Mouse (Mus musculus) liver, adult (tissue): ENCODE measurements around the gene Ireb2.
A peak's percentile ranks its signal among the peaks of the same experiment; 100 is the strongest.

Experiments used
- GATA4 ChIP-seq: IDR thresholded peaks from 2 replicates; pipeline ENCODE4 v1.6.1; 2014; ENCODE audit warnings: mild to moderate bottlenecking, low read length; ENCODE audit not compliant: insufficient replicate concordance

The Ireb2 gene

DNA sequence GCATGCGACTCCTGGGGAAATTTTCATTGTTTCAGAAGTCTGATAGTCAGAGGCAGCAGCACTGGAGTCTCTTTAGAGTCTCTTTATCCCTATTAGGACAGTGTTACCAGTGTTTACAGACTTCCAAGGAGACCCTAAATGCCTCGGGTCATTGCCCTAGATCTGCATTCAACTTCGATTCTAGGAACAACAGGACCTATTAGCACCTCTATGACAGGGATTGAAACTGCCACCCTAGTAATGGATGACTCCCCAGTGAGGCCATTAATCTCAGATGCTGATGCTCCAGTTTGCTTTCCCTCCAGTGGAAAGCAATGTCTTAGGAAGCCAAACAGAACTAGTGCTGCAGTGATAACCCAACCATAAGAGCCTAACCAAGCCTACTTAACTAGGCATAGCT is 6.1 kb upstream of the Ireb2 start:
- no peak for TF ChIP-seq GATA4

- TF ChIP-seq GATA4: no peak
Measured at GRCm38 (mm10) chr9:54860526-54860925, 3.1 kb upstream of the Ireb2 start.

DNA sequence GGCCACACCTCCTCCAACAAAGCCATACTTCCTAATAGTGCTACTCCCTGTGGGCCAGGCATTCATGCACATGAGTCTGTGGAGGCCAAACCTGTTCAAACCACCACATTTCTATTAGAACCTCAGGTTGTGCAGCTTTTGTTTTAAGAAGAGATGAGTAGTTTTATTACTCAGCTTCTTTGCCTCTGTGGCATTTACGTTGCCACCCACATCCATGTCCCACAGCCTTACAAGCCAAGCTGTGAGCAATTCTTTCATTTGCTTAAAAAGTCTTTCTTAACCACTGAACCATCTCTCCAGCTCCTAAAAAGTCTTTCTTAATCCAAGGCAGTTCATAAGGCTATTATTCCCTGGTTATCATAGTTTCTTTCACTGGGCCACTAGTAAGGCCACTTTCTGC is 15.2 kb downstream of the Ireb2 start:
- no peak for TF ChIP-seq GATA4

GRCm38 (mm10) chr9:54892111-54892510 is 28.5 kb downstream of the Ireb2 start:
- TF ChIP-seq GATA4: no peak

GRCm38 (mm10) chr9:54897097-54897496 is 33.5 kb downstream of the Ireb2 start:
- TF ChIP-seq GATA4: no peak

DNA sequence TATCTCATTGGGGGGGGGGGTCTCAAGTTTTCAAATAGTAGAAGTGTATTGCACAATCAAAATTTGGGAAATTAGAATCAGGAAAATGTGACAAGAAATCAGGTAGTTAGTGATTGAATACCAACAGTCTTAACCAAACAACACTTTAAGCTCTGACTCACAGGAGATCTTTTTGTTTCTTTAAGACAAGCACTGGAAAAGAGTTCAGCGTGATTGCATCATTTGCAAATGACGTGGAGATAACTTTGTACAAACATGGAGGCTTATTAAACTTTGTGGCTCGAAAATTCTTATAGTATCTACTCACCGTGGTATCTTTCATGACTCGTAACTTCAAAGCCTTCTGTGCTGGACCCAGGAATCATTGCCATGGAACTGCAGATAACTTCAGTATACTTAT is 45.9 kb downstream of the Ireb2 start:
- TF ChIP-seq GATA4: no peak

- no peak for TF ChIP-seq GATA4
Measured at GRCm38 (mm10) chr9:54915576-54915975, 52.0 kb downstream of the Ireb2 start.

DNA sequence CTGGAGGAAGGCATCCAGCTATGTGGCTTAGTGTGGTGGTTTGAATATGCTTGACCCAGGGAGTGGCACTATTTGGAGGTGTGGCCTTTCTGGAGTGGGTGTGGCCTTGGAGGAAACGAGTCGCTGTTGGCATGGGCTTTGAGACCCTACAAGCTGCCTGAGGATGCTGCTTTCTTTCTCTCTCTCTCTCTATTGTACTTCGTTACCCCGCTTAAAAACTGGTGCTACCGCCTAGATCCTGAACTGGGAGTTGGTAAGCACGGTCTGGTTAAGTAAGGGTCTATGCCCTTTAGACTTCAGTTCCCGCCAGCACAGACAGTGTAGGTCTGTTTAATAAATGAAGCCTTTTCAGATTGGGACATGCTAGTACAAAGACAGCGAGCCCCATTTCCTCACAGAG is 52.8 kb downstream of the Ireb2 start:
- TF ChIP-seq GATA4: no peak

DNA sequence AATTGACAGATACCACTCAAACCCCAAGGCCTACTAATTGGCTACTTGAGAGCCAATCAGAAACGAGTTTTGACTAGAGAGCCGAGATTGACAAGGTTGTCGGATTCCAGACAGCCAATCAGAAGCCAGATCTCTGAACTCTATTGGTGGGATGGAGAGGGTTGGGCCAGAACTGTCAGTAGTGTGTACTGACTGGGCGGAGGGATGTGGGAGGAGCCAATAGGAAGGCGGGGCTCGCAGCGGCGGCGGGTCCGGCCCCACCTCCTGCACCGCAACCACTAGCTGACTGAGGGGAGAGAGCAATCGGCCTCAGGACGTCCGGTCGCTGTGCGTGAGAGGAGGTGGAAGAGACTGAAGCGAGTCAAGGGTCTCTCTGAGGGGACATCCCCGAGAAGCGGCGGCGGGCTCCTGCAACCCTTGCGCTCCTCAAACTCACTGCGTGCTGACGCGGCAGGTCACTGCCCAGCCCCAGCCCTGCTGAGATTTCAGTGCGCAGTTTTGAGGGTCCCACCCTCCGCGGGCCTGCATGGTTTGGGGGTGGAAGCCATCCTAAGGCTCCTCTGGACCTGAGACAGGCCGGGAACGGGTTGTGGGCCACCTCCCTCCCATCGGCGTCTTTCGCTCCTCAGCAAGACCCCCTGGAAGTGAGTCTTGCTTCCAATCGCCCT is 53.6 kb downstream of the Ireb2 start, which contains the start of gene Hykk:
Gene Hykk, plus strand, starts transcription at position 274 of the 668 bp plus-strand sequence.
- TF ChIP-seq GATA4: peak; percentile 41; the same call in 1 of the 2 replicates

GRCm38 (mm10) chr9:54918191-54918590 is 54.6 kb downstream of the Ireb2 start:
- no peak for TF ChIP-seq GATA4

DNA sequence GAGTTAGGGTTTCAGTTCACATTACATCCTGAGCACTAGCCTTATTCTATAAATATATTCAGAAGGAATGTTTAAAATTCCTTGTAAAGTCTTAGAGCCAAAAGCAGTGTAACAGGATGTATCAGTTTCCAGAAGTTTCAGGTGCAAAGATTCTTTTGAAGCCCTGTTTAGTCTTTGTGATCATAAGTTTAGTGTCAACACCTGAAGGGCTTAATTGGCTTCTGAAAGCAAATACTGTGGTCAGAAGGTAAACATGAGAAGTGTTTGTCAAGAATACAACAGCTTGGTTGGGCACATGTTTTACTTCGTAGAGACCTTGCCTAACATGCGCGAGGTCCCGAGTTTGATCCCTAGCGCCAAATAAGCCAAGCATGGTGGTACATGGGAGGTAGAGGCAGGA is 55.2 kb downstream of the Ireb2 start:
- no peak for TF ChIP-seq GATA4

GRCm38 (mm10) chr9:54919946-54920345 is 56.4 kb downstream of the Ireb2 start:
- no peak for TF ChIP-seq GATA4

DNA sequence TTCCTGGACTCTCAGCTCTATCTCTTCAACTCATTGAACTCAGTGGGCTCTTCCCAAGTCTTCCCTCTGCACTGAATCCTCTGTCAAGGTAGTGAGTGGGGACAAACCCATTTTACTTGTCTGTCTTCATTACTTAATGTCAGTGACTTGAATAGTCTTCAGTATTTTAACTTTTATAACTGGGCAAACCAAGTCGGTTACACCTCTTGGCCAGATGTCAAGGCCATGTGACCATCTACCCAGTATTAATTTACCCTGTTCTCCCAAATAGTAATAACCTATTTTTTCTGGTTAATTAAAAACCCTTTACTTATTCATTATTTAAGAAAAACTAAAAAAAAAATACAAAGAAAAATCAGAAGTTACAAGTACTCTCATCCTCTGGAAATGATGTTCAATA is 67.2 kb downstream of the Ireb2 start:
- TF ChIP-seq GATA4: no peak

- TF ChIP-seq GATA4: no peak
Measured at GRCm38 (mm10) chr9:54931765-54932164, 68.2 kb downstream of the Ireb2 start.

DNA sequence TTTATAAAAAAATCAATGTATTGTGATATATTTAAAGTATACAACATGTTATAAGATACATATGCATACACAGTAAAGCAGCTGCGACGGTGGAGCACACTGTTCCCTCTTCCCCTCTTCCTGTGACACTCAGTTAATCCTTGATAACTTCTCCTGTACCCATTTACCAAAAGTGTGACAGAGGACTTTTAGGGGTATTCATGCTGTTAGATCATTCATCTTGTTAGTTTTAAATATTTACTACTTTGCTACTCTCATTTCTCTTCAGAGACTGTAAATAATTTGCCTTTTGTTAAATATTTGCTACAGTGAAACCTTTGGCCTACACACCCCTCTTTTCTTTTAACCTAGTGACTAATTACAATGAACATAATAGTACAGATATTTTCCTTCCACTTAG is 68.8 kb downstream of the Ireb2 start:
- TF ChIP-seq GATA4: no peak

GRCm38 (mm10) chr9:54942071-54942470 is 78.5 kb downstream of the Ireb2 start:
- TF ChIP-seq GATA4: no peak

- TF ChIP-seq GATA4: no peak
Measured at GRCm38 (mm10) chr9:54944467-54944866, 80.9 kb downstream of the Ireb2 start.
